In genomic region chr17:37044651-37045244, GRCm38 (mm10) we compare ENCODE assay signal across 8 mouse cellular contexts. TPM values are rescaled to one million over a fixed set of nuclear protein-coding genes. Genes with fewer than 3 reads are reported as not detected.
DNase-seq lines count a peak whose midpoint lies in the region; ATAC-seq and TF ChIP-seq lines count a peak whose summit lies in the region.

No protein-coding gene starts in this region.

- H3K4me2 ChIP-seq in hindbrain, embryonic 11.5 days (replicated peaks; ENCODE audit: low read depth, low read length), result peak overlapping the region; percentile 86

- peak overlapping the region; percentile 99 for H3K4me3 ChIP-seq in ES-Bruce4 (ENCODE audit: low read depth, low read length)
- H3K4me3 ChIP-seq in hindbrain, embryonic 11.5 days (ENCODE audit: low read depth, low read length), result peak overlapping the region; percentile 80

- DNase-seq in A20 (ENCODE audit: low read depth, low spot score), result peak; percentile 36
- no peak for DNase-seq in hindbrain, embryonic 11.5 days (ENCODE audit: low spot score)
- DNase-seq in retina, postnatal 1 day, result no peak
- DNase-seq in frontal cortex, postnatal 25 days (ENCODE audit: low spot score in 2 of 2), result no peak
- no peak for DNase-seq in right cerebral cortex, postnatal 10 days (ENCODE audit: low spot score in 2 of 2)
- DNase-seq in ovary, adult 18-20 months (ENCODE audit: low spot score), result no peak

- no peak for ATAC-seq in hindbrain, embryonic 11.5 days (ENCODE audit: low FRiP score)
- ATAC-seq in megakaryocyte, adult 5-6 weeks (ENCODE audit: poor library complexity, severe bottlenecking), result peak; percentile 62

- 83% methylated on average over 7 of the region's 7 CpGs for WGBS in hindbrain, embryonic 11.5 days

- no peak for TF ChIP-seq EP300 in ES-Bruce4 (IDR thresholded peaks at IDR 0.05; ENCODE audit: insufficient read depth, low read depth, low read length)

- no peaks in the 10 kb centered on the region for H3K4me1 ChIP-seq in ES-Bruce4 (ENCODE audit: control insufficient read depth, insufficient read depth, low read length)
- peaks cover 3% of the 10 kb centered on the region for H3K4me1 ChIP-seq in hindbrain, embryonic 11.5 days (replicated peaks; ENCODE audit: control insufficient read depth, insufficient read depth, low read length)

- no peaks in the 10 kb centered on the region for H3K9me3 ChIP-seq in ES-Bruce4 (replicated peaks; ENCODE audit: control insufficient read depth, insufficient read depth, low read length, poor library complexity, severe bottlenecking)
- H3K9me3 ChIP-seq in hindbrain, embryonic 11.5 days (ENCODE audit: control insufficient read depth, low read length), result no peaks in the 10 kb centered on the region

- TF ChIP-seq POLR2A in ES-Bruce4 (IDR thresholded peaks at IDR 0.05; ENCODE audit: insufficient read depth, low read length), result no peak

- H3K27ac ChIP-seq in ES-Bruce4 (ENCODE audit: insufficient read depth, low read length), result peak overlapping the region; percentile 94
- H3K27ac ChIP-seq in hindbrain, embryonic 11.5 days (ENCODE audit: low read depth, low read length), result peak overlapping the region; percentile 85

- peak overlapping the region; percentile 97 for H3K9ac ChIP-seq in ES-Bruce4 (ENCODE audit: low read depth, poor library complexity, severe bottlenecking)
- H3K9ac ChIP-seq in hindbrain, embryonic 11.5 days (ENCODE audit: low read depth, low read length), result peak overlapping the region; percentile 81

- H3K36me3 ChIP-seq in ES-Bruce4 (ENCODE audit: control insufficient read depth, insufficient read depth, low read length, poor library complexity, severe bottlenecking), result peaks cover 9% of the 10 kb centered on the region
- no peaks in the 10 kb centered on the region for H3K36me3 ChIP-seq in hindbrain, embryonic 11.5 days (ENCODE audit: control insufficient read depth, insufficient read depth, low read length)

- TF ChIP-seq CTCF in ES-Bruce4 (IDR thresholded peaks at IDR 0.05; ENCODE audit: low read depth, low read length), result no peak

- H3K27me3 ChIP-seq in ES-Bruce4 (ENCODE audit: control insufficient read depth, insufficient read depth, low read length, poor library complexity, severe bottlenecking), result no peaks in the 10 kb centered on the region
- peaks cover 4% of the 10 kb centered on the region for H3K27me3 ChIP-seq in hindbrain, embryonic 11.5 days (ENCODE audit: control insufficient read depth, insufficient read depth, low read length)

RNA-seq across cellular contexts. Expression of gene Gabbr1, which starts 1.0 kb away (rescaled TPM):
- 163 and 180 TPM in 2 replicates for polyA plus RNA-seq in ES-Bruce4 (2011; ENCODE audit: insufficient read depth, insufficient read length, low read depth, missing spikeins)
- 16.8 and 24.8 TPM in 2 replicates for polyA plus RNA-seq in hindbrain, embryonic 11.5 days (2014; fragmentation: Nextera tagmentation; extraction: Ambion mirVana)
- 12.4 and 14.2 TPM in 2 replicates for total RNA-seq in megakaryocyte, adult 5-6 weeks (2015)
- 5.7 and 10.5 TPM in 2 replicates for total RNA-seq in megakaryocyte, adult 5-6 weeks (2017)

RNA-seq across cellular contexts. Expression of gene Mog, which starts 21.6 kb away (rescaled TPM):
- polyA plus RNA-seq in ES-Bruce4 (2011; ENCODE audit: insufficient read depth, insufficient read length, low read depth, missing spikeins), result not detected in 2 replicates
- 0.39 and 0.61 TPM in 2 replicates for polyA plus RNA-seq in hindbrain, embryonic 11.5 days (2014; fragmentation: Nextera tagmentation; extraction: Ambion mirVana)
- not detected in 2 replicates for total RNA-seq in megakaryocyte, adult 5-6 weeks (2015)
- total RNA-seq in megakaryocyte, adult 5-6 weeks (2017), result not detected in 2 replicates

RNA-seq across cellular contexts. Expression of gene Olfr90, which starts 43.6 kb away (rescaled TPM):
- 0.22 TPM in 1 of 2 replicates, not detected in the other for polyA plus RNA-seq in ES-Bruce4 (2011; ENCODE audit: insufficient read depth, insufficient read length, low read depth, missing spikeins)
- polyA plus RNA-seq in hindbrain, embryonic 11.5 days (2014; fragmentation: Nextera tagmentation; extraction: Ambion mirVana), result 0.06 TPM in 1 of 2 replicates, not detected in the other
- total RNA-seq in megakaryocyte, adult 5-6 weeks (2015), result not detected in 2 replicates
- total RNA-seq in megakaryocyte, adult 5-6 weeks (2017), result not detected in 2 replicates

RNA-seq across cellular contexts. Expression of gene Zfp57, which starts 43.8 kb away (rescaled TPM):
- polyA plus RNA-seq in ES-Bruce4 (2011; ENCODE audit: insufficient read depth, insufficient read length, low read depth, missing spikeins), result 223 and 254 TPM in 2 replicates
- polyA plus RNA-seq in hindbrain, embryonic 11.5 days (2014; fragmentation: Nextera tagmentation; extraction: Ambion mirVana), result 137 and 153 TPM in 2 replicates
- total RNA-seq in megakaryocyte, adult 5-6 weeks (2015), result not detected in 2 replicates
- total RNA-seq in megakaryocyte, adult 5-6 weeks (2017), result not detected in 2 replicates

RNA-seq across cellular contexts. Expression of gene Olfr91, which starts 53.3 kb away (rescaled TPM):
- polyA plus RNA-seq in ES-Bruce4 (2011; ENCODE audit: insufficient read depth, insufficient read length, low read depth, missing spikeins), result not detected in 2 replicates
- 0.08 TPM in 1 of 2 replicates, not detected in the other for polyA plus RNA-seq in hindbrain, embryonic 11.5 days (2014; fragmentation: Nextera tagmentation; extraction: Ambion mirVana)
- total RNA-seq in megakaryocyte, adult 5-6 weeks (2015), result not detected in 2 replicates
- total RNA-seq in megakaryocyte, adult 5-6 weeks (2017), result not detected in 2 replicates
